Mouse (Mus musculus) embryonic fibroblast, embryonic 13.5 days (primary cell): ENCODE results near the gene Cyfip2.

Experiments used
- CTCF ChIP-seq: IDR thresholded peaks from 2 replicates; pipeline ENCODE4 v1.5.1; 2011; ENCODE audit warnings: mild to moderate bottlenecking, control low read depth, low read length, moderate library complexity, borderline replicate concordance; ENCODE audit not compliant: insufficient read depth
- POLR2A ChIP-seq: IDR thresholded peaks from 2 replicates; pipeline ENCODE4 v1.6.1; 2011; ENCODE audit warnings: low read depth, mild to moderate bottlenecking, control low read depth, low read length, moderate library complexity

- TF ChIP-seq CTCF (peak; percentile 64; the same call in 1 of the 2 replicates), POLR2A (no peak)
These were observed 43.7 kb downstream of the Cyfip2 start for GRCm38 (mm10) chr11:46268991-46269390.
